Mouse (Mus musculus): Measurements from ENCODE around the gene Metap1d.
A peak's percentile ranks its signal among the peaks of the same experiment; 100 is the strongest.

Gene Metap1d

GRCm38 (mm10) chr2:71526595-71527322, 73.7 kb downstream of the Metap1d start:
- no peak for DNase-seq (ENCODE audit: low read depth, low spot score)

- no peak for DNase-seq (ENCODE audit: low read depth, low spot score)
Observed at GRCm38 (mm10) chr2:71527323-71528013, 74.4 kb downstream of the Metap1d start.

- DNase-seq (ENCODE audit: low read depth, low spot score): no peak
Observed at GRCm38 (mm10) chr2:71528014-71528713, 75.1 kb downstream of the Metap1d start, which contains the start of gene Dlx1. Gene Dlx1, plus strand, starts transcription at chr2:71528113.

- no peak for DNase-seq (ENCODE audit: low read depth, low spot score)
Observed at GRCm38 (mm10) chr2:71528714-71529510, 75.8 kb downstream of the Metap1d start.

GRCm38 (mm10) chr2:71529511-71530351, 76.7 kb downstream of the Metap1d start:
- peak; percentile 57 for DNase-seq (ENCODE audit: low read depth, low spot score)

GRCm38 (mm10) chr2:71530391-71531123, 77.5 kb downstream of the Metap1d start:
- no peak for DNase-seq (ENCODE audit: low read depth, low spot score)

GRCm38 (mm10) chr2:71531124-71531590, 78.1 kb downstream of the Metap1d start:
- DNase-seq (ENCODE audit: low read depth, low spot score): no peak

GRCm38 (mm10) chr2:71531990-71532970, 79.2 kb downstream of the Metap1d start:
- DNase-seq (ENCODE audit: low read depth, low spot score): no peak

GRCm38 (mm10) chr2:71533094-71533493, 80.0 kb downstream of the Metap1d start:
- no peak for DNase-seq (ENCODE audit: low read depth, low spot score)

- DNase-seq (ENCODE audit: low read depth, low spot score): no peak
Observed at GRCm38 (mm10) chr2:71534242-71535052, 81.4 kb downstream of the Metap1d start.

GRCm38 (mm10) chr2:71540611-71541417, 87.7 kb downstream of the Metap1d start:
- DNase-seq (ENCODE audit: low read depth, low spot score): no peak

GRCm38 (mm10) chr2:71541418-71542226, 88.5 kb downstream of the Metap1d start:
- DNase-seq (ENCODE audit: low read depth, low spot score): no peak

- no peak for DNase-seq (ENCODE audit: low read depth, low spot score)
Observed at GRCm38 (mm10) chr2:71542227-71542815, 89.2 kb downstream of the Metap1d start.

GRCm38 (mm10) chr2:71542816-71543301, 89.8 kb downstream of the Metap1d start:
- DNase-seq (ENCODE audit: low read depth, low spot score): no peak

- no peak for DNase-seq (ENCODE audit: low read depth, low spot score)
Observed at GRCm38 (mm10) chr2:71543531-71543930, 90.5 kb downstream of the Metap1d start.

Measured in retina, postnatal 7 days (tissue).